Mouse (Mus musculus): ENCODE measurements at regions not wholly inside any gene's neighbourhood (a gene's known extent, or its start where the extent isn't known, plus 50 kb on each side); places are given as distances from the start of the nearest gene placed in this dataset.

DNA sequence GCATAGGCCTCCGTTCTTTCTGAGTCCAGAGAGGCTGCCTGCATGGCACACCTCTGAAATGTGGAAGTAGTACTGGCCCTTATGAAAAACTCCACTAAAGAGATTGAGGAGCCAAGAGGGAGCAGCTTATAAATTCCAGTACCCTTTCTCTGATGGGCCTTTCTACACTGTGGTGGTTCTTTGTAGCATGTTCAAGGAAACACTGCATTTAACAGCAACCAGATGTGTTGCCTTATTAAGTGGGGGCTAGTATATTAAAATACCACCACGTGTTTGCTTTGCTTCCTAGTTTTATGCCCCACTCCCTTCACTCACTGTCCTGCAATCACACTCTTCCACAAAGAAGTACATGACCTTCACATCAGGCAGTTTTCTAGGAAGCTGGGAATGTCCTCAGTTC, 704.1 kb downstream of the Dhx35 start:
- H3K4me1 ChIP-seq (ENCODE audit: insufficient read depth, low read length) = no peaks in the 10 kb centered on the region
- H3K4me3 ChIP-seq (ENCODE audit: low read length) = no peak overlapping the region
- H3K9ac ChIP-seq (replicated peaks; ENCODE audit: low read length) = no peak overlapping the region
- no peak overlapping the region for H3K27ac ChIP-seq
- H3K9me3 ChIP-seq (ENCODE audit: low read length) = no peaks in the 10 kb centered on the region
- H3K4me2 ChIP-seq (ENCODE audit: low read depth, low read length) = no peak overlapping the region
- ATAC-seq (no peak), DNase-seq (ENCODE audit: low spot score) (no peak)
- no peaks in the 10 kb centered on the region for H3K27me3 ChIP-seq (ENCODE audit: insufficient read depth, low read length)
- no peak for TF ChIP-seq CTCF (IDR thresholded peaks at IDR 0.05; ENCODE audit: low read depth)
- 71% methylated on average over 2 of the region's 2 CpGs for WGBS
- no peaks in the 10 kb centered on the region for H3K36me3 ChIP-seq (ENCODE audit: insufficient read depth, low read length)

DNA sequence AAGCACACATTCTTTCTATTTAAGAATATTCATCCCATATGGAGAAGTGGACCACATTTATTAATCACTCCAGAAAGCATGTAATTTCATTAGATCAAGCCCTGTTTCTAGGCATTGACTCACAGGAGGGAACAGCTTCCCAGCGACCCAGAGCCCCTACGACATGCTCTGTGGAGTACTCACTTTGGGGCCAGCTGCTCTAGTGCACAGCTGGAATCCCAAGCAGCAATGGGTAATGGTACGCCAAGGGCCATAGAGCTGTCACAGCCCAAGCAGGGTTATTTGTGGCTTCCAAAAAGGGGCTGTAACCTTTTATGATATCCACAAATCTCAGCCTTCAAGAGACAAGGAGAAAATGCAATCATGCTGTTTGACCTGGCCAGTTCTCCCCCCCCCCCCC, 706.4 kb downstream of the Dhx35 start:
- WGBS = 40% methylated on average over 3 of the region's 3 CpGs
- no peaks in the 10 kb centered on the region for H3K27me3 ChIP-seq (ENCODE audit: insufficient read depth, low read length)
- no peak overlapping the region for H3K27ac ChIP-seq
- H3K4me1 ChIP-seq (ENCODE audit: insufficient read depth, low read length) = no peaks in the 10 kb centered on the region
- DNase-seq (ENCODE audit: low spot score) = no peak
- H3K9ac ChIP-seq (replicated peaks; ENCODE audit: low read length) = no peak overlapping the region
- no peak for ATAC-seq
- H3K36me3 ChIP-seq (ENCODE audit: insufficient read depth, low read length) = no peaks in the 10 kb centered on the region
- TF ChIP-seq CTCF (IDR thresholded peaks at IDR 0.05; ENCODE audit: low read depth) = no peak
- no peak overlapping the region for H3K4me2 ChIP-seq (ENCODE audit: low read depth, low read length)
- no peaks in the 10 kb centered on the region for H3K9me3 ChIP-seq (ENCODE audit: low read length)
- H3K4me3 ChIP-seq (ENCODE audit: low read length) = no peak overlapping the region

DNA sequence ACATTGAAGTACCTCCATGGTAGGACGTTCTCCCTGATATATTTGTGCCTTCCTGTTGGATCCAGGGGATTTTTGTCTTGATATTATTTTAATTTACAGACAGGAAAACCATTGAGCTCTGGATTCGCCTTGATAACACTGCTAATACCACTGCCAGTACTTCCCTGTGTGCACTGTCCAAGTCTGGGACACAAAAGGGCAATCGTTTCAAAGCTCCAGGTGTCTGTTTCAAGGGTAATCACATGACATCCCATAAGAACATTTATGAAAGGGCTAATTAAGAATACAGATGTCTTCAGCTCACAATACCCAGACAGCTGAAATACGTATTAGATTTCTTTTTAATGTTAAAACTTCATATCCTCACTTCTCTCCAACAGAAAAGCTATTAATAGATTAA, 724.5 kb downstream of the Dhx35 start:
- DNase-seq (ENCODE audit: low spot score) = no peak
- TF ChIP-seq CTCF (IDR thresholded peaks at IDR 0.05; ENCODE audit: low read depth) = no peak

DNA sequence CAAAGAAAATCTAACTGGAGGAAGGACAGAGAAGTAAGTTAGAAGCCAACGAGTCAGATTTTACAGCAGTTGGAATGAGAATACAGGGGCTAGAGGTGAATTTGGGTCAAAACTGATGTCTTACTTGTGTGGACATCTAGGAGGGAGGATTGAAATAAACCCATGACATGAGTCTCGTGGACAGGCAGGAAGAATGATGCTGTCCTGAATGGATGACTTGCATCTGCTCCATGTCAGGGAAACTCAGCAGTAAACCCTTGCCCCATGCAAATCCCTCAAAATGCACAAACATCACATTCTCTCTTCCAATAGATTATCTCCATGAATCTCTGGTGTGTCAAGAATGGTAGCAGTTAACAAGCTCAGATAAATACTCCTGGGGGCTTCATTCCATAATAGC, 729.1 kb downstream of the Dhx35 start:
- no peaks in the 10 kb centered on the region for H3K4me1 ChIP-seq (ENCODE audit: insufficient read depth, low read length)
- H3K9ac ChIP-seq (replicated peaks; ENCODE audit: low read length) = no peak overlapping the region
- no peaks in the 10 kb centered on the region for H3K9me3 ChIP-seq (ENCODE audit: low read length)
- DNase-seq (ENCODE audit: low spot score) (no peak), ATAC-seq (no peak)
- no peak overlapping the region for H3K4me3 ChIP-seq (ENCODE audit: low read length)
- no peak for TF ChIP-seq CTCF (IDR thresholded peaks at IDR 0.05; ENCODE audit: low read depth)
- no peak overlapping the region for H3K4me2 ChIP-seq (ENCODE audit: low read depth, low read length)
- 86% methylated on average over 2 of the region's 2 CpGs for WGBS
- H3K27me3 ChIP-seq (ENCODE audit: insufficient read depth, low read length) = no peaks in the 10 kb centered on the region
- H3K27ac ChIP-seq = no peak overlapping the region
- no peaks in the 10 kb centered on the region for H3K36me3 ChIP-seq (ENCODE audit: insufficient read depth, low read length)

More for the DNA sequence above, 724.5 kb downstream of the Dhx35 start:
- H3K36me3 ChIP-seq (ENCODE audit: insufficient read depth, low read length) = no peaks in the 10 kb centered on the region
- H3K9me3 ChIP-seq (ENCODE audit: low read length) = no peaks in the 10 kb centered on the region
- no peak overlapping the region for H3K4me2 ChIP-seq (ENCODE audit: low read depth, low read length)
- H3K27me3 ChIP-seq (ENCODE audit: insufficient read depth, low read length) = no peaks in the 10 kb centered on the region
- no peak overlapping the region for H3K9ac ChIP-seq (replicated peaks; ENCODE audit: low read length)
- no peak overlapping the region for H3K27ac ChIP-seq
- H3K4me3 ChIP-seq (ENCODE audit: low read length) = no peak overlapping the region
- 66% methylated on average over 4 of the region's 4 CpGs for WGBS
- H3K4me1 ChIP-seq (ENCODE audit: insufficient read depth, low read length) = no peaks in the 10 kb centered on the region
- ATAC-seq = no peak

DNA sequence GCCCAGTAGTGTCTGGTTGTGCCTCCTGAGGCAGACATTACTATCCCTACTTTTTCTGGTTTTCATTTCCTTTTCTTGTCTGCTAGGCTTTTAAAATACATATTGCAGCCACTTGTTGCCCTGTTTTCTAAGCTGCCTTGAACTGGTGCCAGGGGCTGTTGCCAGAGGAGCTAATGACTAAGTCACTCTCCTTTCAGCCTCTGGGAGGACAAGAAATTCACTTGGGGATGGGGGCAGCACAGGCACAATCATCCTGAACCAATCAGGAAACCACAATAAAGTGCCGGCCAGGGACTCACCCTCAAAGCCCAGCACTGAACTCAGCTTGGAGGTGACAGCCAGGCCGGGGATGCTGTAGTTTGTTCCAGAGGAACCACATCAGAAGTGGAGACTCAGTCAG, 740.3 kb downstream of the Dhx35 start:
- no peak overlapping the region for H3K27ac ChIP-seq
- ATAC-seq (no peak), DNase-seq (ENCODE audit: low spot score) (peak; percentile 52)
- H3K9ac ChIP-seq (replicated peaks; ENCODE audit: low read length) = no peak overlapping the region
- H3K27me3 ChIP-seq (ENCODE audit: insufficient read depth, low read length) = no peaks in the 10 kb centered on the region
- no peak overlapping the region for H3K4me2 ChIP-seq (ENCODE audit: low read depth, low read length)
- TF ChIP-seq CTCF (IDR thresholded peaks at IDR 0.05; ENCODE audit: low read depth) = no peak; the same call in 1 of the 2 replicates
- no peaks in the 10 kb centered on the region for H3K36me3 ChIP-seq (ENCODE audit: insufficient read depth, low read length)
- no peaks in the 10 kb centered on the region for H3K9me3 ChIP-seq (ENCODE audit: low read length)
- WGBS = 67% methylated on average over 2 of the region's 2 CpGs
- no peaks in the 10 kb centered on the region for H3K4me1 ChIP-seq (ENCODE audit: insufficient read depth, low read length)
- H3K4me3 ChIP-seq (ENCODE audit: low read length) = no peak overlapping the region

DNA sequence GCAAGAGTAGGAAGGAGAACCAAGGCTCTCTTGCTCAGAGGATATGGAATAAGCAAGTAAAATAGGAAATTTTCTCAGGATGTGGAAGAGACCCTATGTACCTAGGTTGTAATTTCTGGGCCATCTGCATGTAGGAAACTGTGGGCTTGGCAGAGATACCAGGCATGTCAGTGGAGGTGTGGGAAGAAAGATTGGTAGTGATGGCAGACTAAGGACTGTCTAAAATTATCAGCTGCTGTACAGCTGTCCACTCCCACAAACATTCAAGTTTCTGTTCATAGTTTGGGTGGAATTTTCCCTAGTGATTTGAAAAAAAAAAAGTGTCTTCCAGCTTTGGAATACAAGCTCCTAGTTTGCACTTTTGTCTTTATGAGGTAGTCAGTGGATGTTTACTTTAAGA, 744.7 kb downstream of the Dhx35 start:
- ATAC-seq = no peak
- no peak overlapping the region for H3K4me2 ChIP-seq (ENCODE audit: low read depth, low read length)
- H3K9ac ChIP-seq (replicated peaks; ENCODE audit: low read length) = no peak overlapping the region
- no peak for TF ChIP-seq CTCF (IDR thresholded peaks at IDR 0.05; ENCODE audit: low read depth)
- DNase-seq (ENCODE audit: low spot score) = no peak
- no peaks in the 10 kb centered on the region for H3K27me3 ChIP-seq (ENCODE audit: insufficient read depth, low read length)
- H3K36me3 ChIP-seq (ENCODE audit: insufficient read depth, low read length) = no peaks in the 10 kb centered on the region
- H3K4me3 ChIP-seq (ENCODE audit: low read length) = no peak overlapping the region
- no peaks in the 10 kb centered on the region for H3K4me1 ChIP-seq (ENCODE audit: insufficient read depth, low read length)
- no peaks in the 10 kb centered on the region for H3K9me3 ChIP-seq (ENCODE audit: low read length)
- H3K27ac ChIP-seq = no peak overlapping the region

DNA sequence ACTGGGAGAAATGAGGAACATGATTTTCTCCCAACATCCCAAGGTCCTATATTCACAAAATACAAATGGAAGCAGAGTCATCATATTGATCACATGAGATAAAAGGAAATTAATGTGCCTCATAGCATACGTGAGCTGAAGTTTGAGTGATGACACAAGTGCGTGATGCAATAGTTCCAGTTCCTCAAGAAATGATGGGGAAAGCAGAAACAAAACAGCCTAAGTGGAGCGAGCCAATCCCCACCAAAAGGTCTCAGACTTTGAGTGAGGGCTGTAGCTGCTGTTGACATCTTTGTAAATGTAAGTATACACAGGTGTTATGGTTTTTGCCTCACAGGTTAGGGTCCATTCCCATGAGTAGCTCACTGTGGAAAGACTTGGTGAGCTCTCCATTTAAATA, 763.0 kb downstream of the Dhx35 start:
- H3K4me2 ChIP-seq (ENCODE audit: low read depth, low read length) = no peak overlapping the region
- WGBS = 86% methylated on average over 3 of the region's 3 CpGs
- no peak for DNase-seq (ENCODE audit: low spot score)
- H3K4me1 ChIP-seq (ENCODE audit: insufficient read depth, low read length) = no peaks in the 10 kb centered on the region
- no peaks in the 10 kb centered on the region for H3K9me3 ChIP-seq (ENCODE audit: low read length)
- no peak overlapping the region for H3K9ac ChIP-seq (replicated peaks; ENCODE audit: low read length)
- H3K36me3 ChIP-seq (ENCODE audit: insufficient read depth, low read length) = no peaks in the 10 kb centered on the region
- no peak overlapping the region for H3K4me3 ChIP-seq (ENCODE audit: low read length)
- H3K27ac ChIP-seq = no peak overlapping the region
- no peak for TF ChIP-seq CTCF (IDR thresholded peaks at IDR 0.05; ENCODE audit: low read depth)
- ATAC-seq = no peak
- H3K27me3 ChIP-seq (ENCODE audit: insufficient read depth, low read length) = no peaks in the 10 kb centered on the region
